In the genomic region with DNA sequence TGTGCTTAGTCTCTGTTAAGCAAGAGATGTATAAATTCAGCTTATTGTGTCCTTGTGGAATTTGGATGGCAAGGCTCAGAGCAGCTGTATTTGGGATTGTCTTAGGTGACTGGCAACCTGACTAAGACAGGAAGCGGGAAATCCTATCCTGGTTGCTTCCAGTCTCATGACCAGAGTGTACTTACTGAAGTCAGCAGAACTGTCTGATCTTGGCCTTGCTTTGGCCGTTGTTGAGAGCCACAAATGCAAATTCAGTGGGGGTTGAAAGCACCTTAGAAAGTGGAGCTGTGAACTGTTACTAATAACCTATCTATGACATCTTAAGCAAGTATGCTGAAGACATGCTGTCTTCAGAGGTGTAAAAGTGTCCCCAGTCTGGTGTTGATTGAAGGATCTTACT, we compare ENCODE assay signal across 16 mouse cellular contexts.
"Had no signal": no experiment of that assay in that cellular context is flagged by ENCODE, and none has a peak within 500 bp of the region (broad histone marks: within the 10 kb centered on the region; RNA-seq: fewer than 3 reads in every experiment).

No protein-coding gene starts in this region.

- DNase-seq: retina, postnatal 1 day; right cerebral cortex, adult 18-20 months; right cerebral cortex, postnatal 14 days; right cerebral cortex, postnatal 25 days; right cerebral cortex, postnatal 4 days; spleen, adult 18-20 months; thymus, adult 18-20 months; thymus, adult 2 months; thymus, postnatal 14 days; thymus, postnatal 25 days; thymus, postnatal 36 days; thymus, postnatal 4 days had no signal

- H3K4me3 ChIP-seq: neural tube, embryonic 13.5 days; neural tube, embryonic 15.5 days; stomach, embryonic 15.5 days had no signal

- H3K9me3 ChIP-seq: neural tube, embryonic 13.5 days; neural tube, embryonic 15.5 days; stomach, embryonic 15.5 days had no signal

- H3K27me3 ChIP-seq: neural tube, embryonic 13.5 days; neural tube, embryonic 15.5 days; stomach, embryonic 15.5 days had no signal

- H3K9ac ChIP-seq: neural tube, embryonic 13.5 days; neural tube, embryonic 15.5 days; stomach, embryonic 15.5 days had no signal

- H3K4me1 ChIP-seq: neural tube, embryonic 13.5 days; neural tube, embryonic 15.5 days had no signal

- H3K27ac ChIP-seq: neural tube, embryonic 13.5 days; neural tube, embryonic 15.5 days; stomach, embryonic 15.5 days; stomach, postnatal 0 days had no signal

- H3K4me2 ChIP-seq: neural tube, embryonic 13.5 days; neural tube, embryonic 15.5 days; stomach, embryonic 15.5 days had no signal
